Mouse (Mus musculus) neural tube, embryonic 11.5 days (tissue): Measurements from ENCODE around the gene Mrpl4. TPM values are rescaled to one million over a fixed set of nuclear protein-coding genes. Genes with fewer than 3 reads are reported as not detected.
"Not testable (repeated sequence)": the region's sequence is repeated elsewhere in the genome, so short reads cannot be mapped to it uniquely, and the experiment has no call there.

Experiments used
- ATAC-seq: fragments of 200-750 bp; cut with Nextera tagmentation; 2 replicates; pipeline ENCODE4 v1.8.0; 2017; ENCODE audit warnings: moderate number of reproducible peaks, mild to moderate bottlenecking, moderate TSS enrichment, moderate library complexity; ENCODE audit not compliant: insufficient read depth, low FRiP score, low TSS enrichment
- DNase-seq: peaks from one replicate; pipeline ENCODE4 v3.0.0-alpha.2; 2015; ENCODE audit warnings: low spot score
- H3K27ac ChIP-seq: fragments of 300-500 bp; sonication (generic); 2 replicates; pipeline ENCODE4 v1.5.1; 2014; ENCODE audit warnings: low read depth, mild to moderate bottlenecking, low read length
- H3K27me3 ChIP-seq: fragments of 300-500 bp; sonication (generic); 2 replicates; pipeline ENCODE4 v1.6.1; 2014; ENCODE audit warnings: mild to moderate bottlenecking, low read length, mixed read lengths; ENCODE audit not compliant: control insufficient read depth, insufficient read depth
- H3K36me3 ChIP-seq: fragments of 300-500 bp; sonication (generic); 2 replicates; pipeline ENCODE4 v1.6.1; 2014; ENCODE audit warnings: mild to moderate bottlenecking, low read length, moderate library complexity, mixed read lengths; ENCODE audit not compliant: control insufficient read depth, insufficient read depth
- H3K4me1 ChIP-seq: fragments of 300-500 bp; sonication (generic); 2 replicates; pipeline ENCODE4 v1.6.1; 2014; ENCODE audit warnings: low read length, mixed read lengths; ENCODE audit not compliant: control insufficient read depth, insufficient read depth
- H3K4me2 ChIP-seq: fragments of 300-500 bp; sonication (generic); 2 replicates; pipeline ENCODE4 v1.6.1; 2014; ENCODE audit warnings: low read depth, mild to moderate bottlenecking, moderate library complexity
- H3K4me3 ChIP-seq: fragments of 300-500 bp; sonication (generic); 2 replicates; pipeline ENCODE4 v1.5.1; 2014; ENCODE audit warnings: low read depth, low read length
- H3K9ac ChIP-seq: fragments of 300-500 bp; sonication (generic); 2 replicates; pipeline ENCODE4 v1.6.1; 2014; ENCODE audit warnings: mild to moderate bottlenecking, low read length
- H3K9me3 ChIP-seq: fragments of 300-500 bp; sonication (generic); 2 replicates; pipeline ENCODE4 v1.6.1; 2016; ENCODE audit warnings: low read length; ENCODE audit not compliant: control insufficient read depth
- WGBS: fragments of 180-500 bp; shearing (Covaris S2); extraction: QIAGEN DNeasy Blood & Tissue Kit; methylation state at CpG from one replicate; pipeline ENCODE4 v1.1.7; 2014; 5-methylcytosine and 5-hydroxymethylcytosine counted together
- polyA plus RNA-seq: library from polyadenylated mRNA; unstranded; fragments of >200 nt; fragmentation: Nextera tagmentation; extraction: Ambion mirVana; gene quantifications from 2 replicates; pipeline ENCODE4 v1.2.1, GENCODE M21; 2014

Gene Mrpl4
- polyA plus RNA-seq, 1 experiment from 2014 or later, result 135 TPM

DNA sequence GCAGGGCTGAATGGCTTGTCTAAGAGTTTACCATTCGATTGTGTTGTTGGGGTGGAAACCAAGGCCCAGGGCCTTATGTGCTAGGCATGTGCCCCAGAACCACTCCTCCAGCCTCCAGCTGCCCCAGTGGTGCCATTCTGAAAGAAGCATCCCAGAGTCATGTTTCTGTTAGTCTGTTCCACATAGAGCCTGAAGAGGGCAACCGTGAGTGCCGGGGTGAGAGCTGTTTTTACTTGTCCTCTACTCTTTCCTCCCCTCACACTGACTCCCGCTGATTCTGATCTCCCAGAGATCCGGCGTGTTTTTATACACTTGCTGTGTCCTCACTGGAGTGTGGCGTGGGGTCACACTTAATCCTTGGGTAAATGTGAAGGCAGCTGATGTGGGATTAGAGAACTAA is 5.5 kb downstream of the Mrpl4 start:
- Histone ChIP-seq H3K27ac (no peak overlapping the region), H3K4me2 (no peak overlapping the region), H3K27me3 (no peaks in the 10 kb centered on the region), H3K9ac (no peak overlapping the region), H3K9me3 (no peaks in the 10 kb centered on the region), H3K4me3 (no peak overlapping the region), H3K4me1 (no peaks in the 10 kb centered on the region), H3K36me3 (peaks cover 9% of the 10 kb centered on the region)
- WGBS, result 89% methylated on average over 7 of the region's 7 CpGs
- ATAC-seq (no peak), DNase-seq (peak; percentile 8)

GRCm38 (mm10) chr9:21010362-21010761 is 7.8 kb downstream of the Mrpl4 start:
- no peak overlapping the region for H3K4me2 ChIP-seq
- 74% methylated on average over 2 of the region's 2 CpGs for WGBS
- no peak for ATAC-seq

GRCm38 (mm10) chr9:21010939-21011541 is 8.5 kb downstream of the Mrpl4 start:
- H3K9me3 ChIP-seq, ATAC-seq, H3K36me3 ChIP-seq, H3K9ac ChIP-seq, H3K4me3 ChIP-seq, H3K27ac ChIP-seq, H3K4me2 ChIP-seq, H3K4me1 ChIP-seq: not testable (repeated sequence)
- 76% methylated on average over 9 of the region's 9 CpGs for WGBS
- peaks cover 21% of the 10 kb centered on the region for H3K27me3 ChIP-seq
- peak; percentile 5 for DNase-seq

More at GRCm38 (mm10) chr9:21010362-21010761, 7.8 kb downstream of the Mrpl4 start:
- Histone ChIP-seq H3K36me3 (peaks cover 9% of the 10 kb centered on the region), H3K9ac (no peak overlapping the region), H3K4me3 (no peak overlapping the region), H3K9me3 (no peaks in the 10 kb centered on the region), H3K27ac (no peak overlapping the region), H3K27me3 (peaks cover 14% of the 10 kb centered on the region), H3K4me1 (peaks cover 2% of the 10 kb centered on the region; the same call in 1 of the 2 replicates)
- peak; percentile 6 for DNase-seq

- DNase-seq (peak; percentile 9), ATAC-seq (no peak)
- WGBS, result 59% methylated on average over 5 of the region's 5 CpGs
- peaks cover 6% of the 10 kb centered on the region for H3K36me3 ChIP-seq
- H3K4me1 ChIP-seq, result peaks cover 6% of the 10 kb centered on the region; the same call in 1 of the 2 replicates
- H3K9me3 ChIP-seq, result no peaks in the 10 kb centered on the region
- H3K27me3 ChIP-seq, result peaks cover 29% of the 10 kb centered on the region
- no peak overlapping the region for H3K27ac ChIP-seq
- no peak overlapping the region for H3K9ac ChIP-seq
- no peak overlapping the region for H3K4me3 ChIP-seq
- H3K4me2 ChIP-seq, result no peak overlapping the region
These were observed 9.3 kb downstream of the Mrpl4 start for GRCm38 (mm10) chr9:21011846-21012312.

GRCm38 (mm10) chr9:21012368-21012767 is 9.8 kb downstream of the Mrpl4 start:
- peaks cover 5% of the 10 kb centered on the region for H3K36me3 ChIP-seq
- H3K9ac ChIP-seq, result no peak overlapping the region
- DNase-seq (no peak), ATAC-seq (no peak)
- 52% methylated on average over 1 of the region's 1 CpGs for WGBS
- H3K27me3 ChIP-seq, result peaks cover 34% of the 10 kb centered on the region
- H3K4me2 ChIP-seq, result no peak overlapping the region
- no peak overlapping the region for H3K4me3 ChIP-seq
- peaks cover 6% of the 10 kb centered on the region; the same call in 1 of the 2 replicates for H3K4me1 ChIP-seq
- H3K9me3 ChIP-seq, result no peaks in the 10 kb centered on the region
- no peak overlapping the region for H3K27ac ChIP-seq

DNA sequence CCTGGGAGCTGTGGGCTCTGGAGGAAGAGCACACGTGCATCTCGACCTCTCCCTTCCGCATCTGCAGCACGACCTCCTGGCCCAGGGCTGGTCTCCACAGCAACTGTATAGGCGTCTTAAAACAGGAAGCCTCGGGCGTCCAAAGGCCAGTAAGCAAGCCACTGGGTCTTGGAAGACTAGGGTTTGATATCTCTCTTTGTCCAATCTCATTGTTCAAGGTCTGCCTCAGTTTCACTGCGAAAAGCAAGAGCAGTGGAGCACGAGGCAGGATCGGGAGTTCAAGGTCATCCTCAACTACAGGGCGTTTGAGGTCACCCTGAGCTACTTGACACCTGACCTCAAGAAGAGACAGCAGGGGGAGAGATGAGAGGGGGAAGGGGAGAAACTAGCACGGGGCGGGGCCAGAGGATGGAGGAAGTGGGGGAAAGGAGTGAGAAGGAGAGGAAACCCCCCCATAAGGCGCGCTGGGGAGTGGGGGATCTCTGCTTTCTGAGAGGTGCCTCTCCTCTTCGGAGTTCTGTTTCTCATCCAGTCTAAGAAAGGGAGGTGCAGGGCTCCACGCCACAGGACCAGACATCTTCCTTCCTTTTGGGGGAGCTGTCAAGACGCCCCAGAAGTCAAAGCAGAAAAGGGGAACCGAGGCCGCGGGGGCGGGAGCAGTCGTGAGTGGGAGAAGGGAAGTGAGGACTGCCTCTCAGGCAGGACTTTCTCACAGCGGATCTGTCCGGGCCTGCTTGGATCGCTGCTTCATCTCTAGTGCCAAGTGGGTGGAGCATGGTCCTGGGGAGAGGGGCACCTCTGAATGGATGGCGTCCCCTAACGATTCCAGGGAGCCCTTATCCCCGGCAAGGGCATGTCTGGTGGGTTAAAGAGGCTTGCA is 12.4 kb downstream of the Mrpl4 start:
- Histone ChIP-seq H3K9me3 (no peaks in the 10 kb centered on the region), H3K4me3 (peak overlapping the region; percentile 20; the same call in 1 of the 2 replicates), H3K27ac (no peak overlapping the region), H3K4me2 (peak overlapping the region; percentile 35; the same call in 1 of the 2 replicates), H3K9ac (no peak overlapping the region), H3K27me3 (peaks cover 43% of the 10 kb centered on the region), H3K36me3 (no peaks in the 10 kb centered on the region), H3K4me1 (peaks cover 6% of the 10 kb centered on the region; the same call in 1 of the 2 replicates)
- ATAC-seq (no peak), DNase-seq (no peak)
- 2% methylated on average over 29 of the region's 29 CpGs for WGBS

DNA sequence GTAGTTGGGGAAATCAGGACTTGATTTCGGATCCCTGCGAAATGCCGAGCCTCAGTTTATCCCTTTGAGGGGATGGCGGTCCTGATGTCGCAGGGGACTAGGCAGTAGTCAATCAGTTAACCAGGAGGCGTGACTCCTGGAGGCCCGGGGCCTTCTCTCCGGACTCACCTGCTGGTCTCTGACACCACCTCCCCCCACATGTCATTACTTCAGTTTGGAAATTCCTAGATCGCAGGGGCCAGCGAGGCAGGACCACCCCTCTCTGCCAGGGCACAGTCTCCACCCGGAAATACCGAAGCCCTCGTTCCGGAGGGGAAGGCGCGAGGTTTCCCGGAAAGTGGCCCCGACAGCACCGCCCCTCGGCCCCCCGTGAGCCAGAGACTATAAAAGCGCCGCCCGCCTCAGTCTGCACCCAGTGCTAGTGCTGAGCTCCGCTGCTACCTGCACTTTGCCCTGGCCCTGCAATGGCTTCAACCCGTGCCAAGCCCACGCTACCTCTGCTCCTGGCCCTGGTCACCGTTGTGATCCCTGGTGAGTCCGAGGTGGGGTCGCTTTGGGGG is 13.1 kb downstream of the Mrpl4 start, which contains the start of gene Icam1:
TSS of gene Icam1 (plus strand) at position 415 of the 560 bp plus-strand sequence.
- Histone ChIP-seq H3K27me3 (peaks cover 43% of the 10 kb centered on the region), H3K36me3 (no peaks in the 10 kb centered on the region), H3K4me1 (peaks cover 6% of the 10 kb centered on the region; the same call in 1 of the 2 replicates), H3K4me3 (peak within 1 kb of the TSS; percentile 20), H3K27ac (0 out of 2 replicates have a peak within 1 kb of the TSS, but pooled peaks have one; percentile 6), H3K9ac (no peak within 1 kb of the TSS; the same call in 1 of the 2 replicates), H3K9me3 (no peaks in the 10 kb centered on the region), H3K4me2 (peak within 1 kb of the TSS; percentile 35; the same call in 1 of the 2 replicates)
- ATAC-seq (no peak), DNase-seq (no peak)
- WGBS, result under 1% methylated on average over 30 of the region's 30 CpGs

DNA sequence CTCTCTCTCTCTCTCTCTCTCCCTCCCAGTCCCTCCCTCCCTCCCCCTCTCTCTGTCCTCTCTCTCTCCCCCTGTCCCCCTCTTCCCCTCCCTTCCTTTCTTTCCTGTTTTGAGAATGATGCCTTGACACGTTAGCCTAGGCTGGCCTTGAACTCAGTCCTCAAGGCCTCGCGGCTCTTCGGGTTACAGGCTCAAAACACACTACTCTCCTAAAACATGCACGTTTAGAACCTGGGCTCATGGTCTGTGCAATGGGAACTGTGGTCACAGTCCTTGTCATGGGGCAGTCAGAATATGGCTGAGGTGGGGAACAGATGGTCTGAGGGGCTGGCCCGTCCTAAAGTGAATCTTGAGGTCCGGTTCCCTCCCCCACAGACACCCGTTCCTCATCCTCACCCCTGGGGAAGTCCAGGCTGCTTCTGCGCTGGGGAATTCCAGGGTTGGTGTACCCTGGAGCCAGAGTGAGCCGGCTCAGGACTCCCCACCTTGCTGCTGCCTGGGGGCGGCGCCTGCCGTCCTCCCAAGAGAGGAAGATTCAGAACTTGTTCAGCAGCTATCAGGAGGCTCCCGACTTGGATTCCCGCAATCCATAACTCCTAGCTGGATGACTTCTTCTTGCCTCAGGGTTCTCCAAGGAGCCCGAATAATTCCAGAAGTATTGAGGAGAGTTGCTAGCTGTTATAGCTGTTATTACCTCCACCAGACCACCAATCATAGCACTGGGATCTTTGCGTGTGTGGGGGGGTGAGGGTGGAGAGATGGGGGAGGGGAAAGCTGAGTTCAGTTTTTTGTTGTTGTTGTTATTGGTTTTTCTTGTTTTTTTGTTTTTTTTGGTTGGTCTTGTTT is 14.0 kb downstream of the Mrpl4 start:
- ATAC-seq (no peak), DNase-seq (no peak)

More for the DNA sequence above, 14.0 kb downstream of the Mrpl4 start:
- H3K27me3 ChIP-seq, result peaks cover 43% of the 10 kb centered on the region
- no peak overlapping the region; the same call in 1 of the 2 replicates for H3K4me3 ChIP-seq
- no peak overlapping the region for H3K9ac ChIP-seq
- H3K36me3 ChIP-seq, result no peaks in the 10 kb centered on the region
- no peak overlapping the region for H3K27ac ChIP-seq
- H3K4me1 ChIP-seq, result peaks cover 6% of the 10 kb centered on the region; the same call in 1 of the 2 replicates
- H3K9me3 ChIP-seq, result no peaks in the 10 kb centered on the region
- no peak overlapping the region for H3K4me2 ChIP-seq
- WGBS, result 6% methylated on average over 17 of the region's 17 CpGs
